Mouse (Mus musculus) megakaryocyte progenitor cell, adult 5-6 weeks (primary cell): ENCODE measurements around the gene Grin2a. TPM values are rescaled to one million over a fixed set of nuclear protein-coding genes. Genes with fewer than 3 reads are reported as not detected.

Experiments used
- ATAC-seq: replicated peaks from 2 replicates; pipeline ENCODE4 v1.8.0; 2016; ENCODE audit warnings: mild to moderate bottlenecking, moderate TSS enrichment, inconsistent platforms; ENCODE audit not compliant: poor library complexity
- total RNA-seq, 2 experiments: library from RNA; stranded (forward) in 1 of 2; stranded (reverse) in 1 of 2; fragments of 157-497, 149-512 nt in 1 of 2; fragments of 200-1000 nt in 1 of 2; gene quantifications; 2 replicates each; pipeline versions ENCODE4 v1.2.3 to v1.2.4; 2015 to 2017

The Grin2a gene
- total RNA-seq, 2 experiments from 2014 or later, result not detected

GRCm38 (mm10) chr16:9978173-9978572 is 17.2 kb downstream of the Grin2a start:
- ATAC-seq, result no peak

- no peak for ATAC-seq
These were observed 22.7 kb downstream of the Grin2a start for GRCm38 (mm10) chr16:9972705-9973104.

DNA sequence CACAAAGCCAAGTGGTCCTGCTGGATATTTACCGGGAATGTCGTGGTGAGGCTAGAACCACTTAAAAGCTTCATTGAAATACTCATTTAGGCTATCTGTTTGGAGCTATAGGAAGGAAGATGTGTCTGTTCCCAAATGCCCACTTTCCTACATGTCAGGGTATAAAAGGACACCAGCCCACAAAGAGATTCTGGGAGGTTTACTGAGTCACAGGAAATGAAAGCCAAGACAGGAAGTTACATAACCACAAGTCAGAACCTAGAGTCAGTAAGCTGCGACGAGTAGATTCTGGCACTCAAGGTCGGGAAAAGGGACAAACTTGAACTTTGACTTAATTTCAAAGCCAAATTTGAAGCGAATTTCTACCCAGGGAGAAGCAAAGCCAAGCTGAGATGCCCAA is 30.9 kb downstream of the Grin2a start:
- peak; percentile 76 for ATAC-seq

GRCm38 (mm10) chr16:9962482-9962881 is 32.9 kb downstream of the Grin2a start:
- no peak for ATAC-seq

DNA sequence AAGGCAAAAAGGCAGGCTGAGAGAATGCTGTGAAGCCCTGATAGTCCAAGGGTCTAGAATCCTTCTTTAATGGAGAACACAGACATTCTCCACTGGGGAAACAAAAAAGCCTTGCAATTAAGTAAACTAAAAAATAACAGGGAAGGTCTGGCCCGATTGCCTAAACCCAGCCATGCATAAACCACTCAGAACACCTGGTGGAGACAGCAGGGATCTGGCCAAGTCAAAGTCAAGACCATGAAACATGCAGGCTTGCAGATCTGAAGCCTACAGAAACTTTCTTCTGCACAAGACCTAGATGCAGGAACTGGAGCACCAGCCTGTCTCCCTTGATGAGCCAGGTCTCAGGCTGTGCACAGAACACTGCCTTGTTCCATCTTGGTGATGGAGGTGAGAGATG is 36.0 kb downstream of the Grin2a start:
- ATAC-seq, result no peak

DNA sequence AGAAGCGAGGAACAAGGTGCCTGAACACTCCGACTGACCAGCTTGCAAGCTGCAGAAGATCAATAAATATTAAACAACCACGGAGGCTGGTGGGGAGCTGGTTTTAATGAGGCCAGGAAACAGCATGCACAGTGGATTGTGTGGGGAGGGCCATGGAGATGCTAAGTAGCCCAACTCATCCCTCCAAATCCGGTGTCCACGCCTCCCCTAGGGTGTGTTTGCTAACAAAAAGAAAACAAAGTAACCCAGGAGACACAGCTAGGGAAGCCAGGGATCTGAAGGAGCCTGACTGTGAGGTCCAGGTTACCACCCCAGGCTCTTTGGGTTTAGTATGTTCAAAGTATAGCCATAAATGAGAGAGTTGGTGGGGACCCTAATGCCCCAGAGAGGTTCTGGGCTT is 41.1 kb downstream of the Grin2a start:
- no peak for ATAC-seq

GRCm38 (mm10) chr16:9953396-9953831 is 41.9 kb downstream of the Grin2a start:
- no peak for ATAC-seq

GRCm38 (mm10) chr16:9949250-9949649 is 46.1 kb downstream of the Grin2a start:
- no peak for ATAC-seq

DNA sequence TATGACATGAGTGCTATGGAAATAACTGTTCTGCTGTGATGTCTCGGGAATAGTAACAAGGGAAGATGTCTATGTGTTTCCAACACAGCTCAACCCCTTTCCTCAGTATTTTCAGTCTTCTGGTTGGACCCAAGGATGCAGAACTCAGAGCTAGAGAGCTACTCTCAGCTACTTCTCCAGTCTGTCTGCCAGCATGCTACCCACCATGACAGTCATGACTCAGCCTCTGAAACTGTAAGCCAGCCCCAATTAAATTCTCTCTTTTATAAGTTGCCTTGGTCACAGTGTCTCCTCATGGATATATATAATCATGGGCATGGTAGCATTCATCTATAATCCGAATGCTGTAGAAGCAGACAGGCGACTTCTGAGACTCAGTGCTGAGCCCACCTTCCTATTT is 47.9 kb downstream of the Grin2a start:
- ATAC-seq, result no peak

DNA sequence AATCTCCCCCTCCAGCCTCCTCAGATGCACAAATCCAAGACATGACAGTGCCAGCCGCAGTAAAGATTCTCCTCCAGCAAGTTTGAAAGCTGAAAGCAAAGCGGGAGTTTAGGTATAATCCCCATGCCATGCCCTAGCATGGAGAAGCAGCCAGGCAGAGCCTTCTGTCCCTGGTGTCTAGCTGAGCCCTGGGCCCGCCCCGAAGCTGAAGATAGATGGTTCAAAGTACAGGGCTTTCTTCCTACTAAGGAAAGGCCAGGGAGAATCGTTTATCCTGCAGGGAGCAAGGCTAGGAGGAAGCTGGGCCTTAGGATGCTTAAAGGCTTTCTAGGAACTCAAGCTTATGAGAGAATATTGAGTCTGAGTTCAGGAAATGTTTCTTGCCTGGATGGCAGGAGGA is 50.5 kb downstream of the Grin2a start:
- no peak for ATAC-seq

- no peak for ATAC-seq
These were observed 53.9 kb downstream of the Grin2a start for GRCm38 (mm10) chr16:9941306-9941930.

DNA sequence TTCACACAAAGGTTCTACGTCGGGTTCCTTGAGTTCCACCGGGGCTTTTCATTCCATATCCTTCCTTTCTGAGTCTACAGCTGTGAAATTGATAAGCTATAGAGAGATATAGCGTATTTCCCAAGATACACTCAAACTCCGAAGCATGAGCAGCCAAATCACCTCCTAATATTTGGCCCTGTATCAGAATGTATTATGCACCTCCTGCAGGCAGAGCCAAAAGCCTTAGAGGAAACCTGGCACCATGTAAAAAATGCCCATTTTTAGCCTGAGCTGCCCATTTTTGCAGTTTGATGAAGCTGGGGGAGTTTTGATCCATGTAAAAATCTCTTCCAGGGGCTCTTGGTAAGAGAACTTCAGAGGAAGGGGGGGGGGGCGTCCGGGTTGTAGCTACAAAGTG is 54.6 kb downstream of the Grin2a start:
- ATAC-seq, result no peak

- no peak for ATAC-seq
These were observed 84.7 kb downstream of the Grin2a start for GRCm38 (mm10) chr16:9910672-9911071.

GRCm38 (mm10) chr16:9909225-9909624 is 86.1 kb downstream of the Grin2a start:
- no peak for ATAC-seq

DNA sequence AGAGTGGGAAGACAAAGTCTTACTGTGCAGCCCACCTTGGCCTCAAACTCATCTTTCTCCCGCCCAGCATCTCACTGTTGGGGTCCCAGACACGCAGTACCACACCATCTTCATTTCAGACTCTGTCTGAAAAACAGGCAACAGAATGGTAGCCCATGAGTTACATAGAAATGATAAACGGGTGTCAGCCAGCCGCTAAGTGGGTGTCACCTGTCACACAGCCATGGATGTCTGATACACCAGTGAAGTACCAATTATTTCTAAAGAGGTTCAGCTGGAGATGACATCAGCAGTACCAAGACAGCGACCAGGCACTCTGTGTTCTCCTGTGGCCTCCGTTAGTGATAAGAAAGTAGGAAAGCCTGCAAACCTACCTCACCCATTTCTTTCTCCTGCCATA is 90.9 kb downstream of the Grin2a start:
- no peak for ATAC-seq

GRCm38 (mm10) chr16:9902680-9903463 is 92.5 kb downstream of the Grin2a start:
- no peak for ATAC-seq

DNA sequence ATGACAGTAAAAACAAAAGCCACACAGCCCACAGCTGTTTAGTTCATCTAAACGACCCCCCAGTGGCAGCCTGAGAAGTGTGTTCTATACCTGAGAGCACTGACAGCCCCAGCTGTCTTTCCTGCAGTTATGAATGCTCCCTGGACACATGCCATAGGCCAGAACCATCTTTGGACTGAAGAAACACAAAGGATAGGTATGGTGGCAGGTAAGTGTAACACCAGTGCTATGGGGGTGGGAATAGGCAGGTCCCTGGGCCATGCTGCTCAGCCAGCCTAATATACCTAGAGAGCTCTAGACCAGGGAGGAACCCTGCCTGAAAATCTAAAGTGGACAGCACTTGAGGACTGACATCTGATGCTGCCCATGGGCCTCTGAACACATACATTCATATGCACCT is 93.9 kb downstream of the Grin2a start:
- ATAC-seq, result no peak

DNA sequence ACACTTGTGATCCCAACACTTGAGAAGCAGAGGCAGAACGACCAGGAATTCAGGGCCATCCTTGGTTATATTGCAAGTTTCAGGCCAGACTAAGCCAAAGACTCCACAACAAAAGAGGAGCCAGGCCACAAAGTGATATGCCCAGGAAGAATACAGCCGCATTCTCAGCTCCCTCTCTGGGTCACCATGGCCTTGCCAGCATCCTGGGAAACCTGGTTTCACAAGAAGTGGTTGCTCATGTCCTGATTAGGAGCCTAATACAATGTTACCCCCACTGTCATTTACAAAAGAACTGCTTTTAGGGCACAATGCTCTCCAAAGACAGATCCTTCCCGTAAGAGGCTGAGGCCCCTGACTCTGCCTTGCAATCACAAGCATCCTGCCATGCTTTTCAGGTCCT is 94.4 kb downstream of the Grin2a start:
- ATAC-seq, result no peak

DNA sequence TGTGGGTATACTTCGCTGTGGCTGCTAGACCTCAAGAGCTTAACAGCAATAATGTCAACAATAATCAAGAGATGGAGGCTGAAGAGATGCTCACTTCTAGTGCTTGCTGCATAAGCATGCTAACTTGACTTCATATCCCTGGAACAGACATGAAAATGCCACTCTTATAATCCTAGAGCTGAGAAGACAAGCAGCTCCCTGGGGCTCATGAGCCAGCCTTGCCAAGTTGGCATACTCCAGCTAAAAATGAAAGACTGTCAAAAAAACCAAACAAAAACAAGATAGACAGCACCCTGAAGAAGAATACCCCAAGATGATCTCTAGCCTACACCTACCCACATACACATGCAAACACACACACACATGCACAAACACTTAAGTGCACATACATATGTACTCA is 95.2 kb downstream of the Grin2a start:
- no peak for ATAC-seq

GRCm38 (mm10) chr16:9899176-9899575 is 96.2 kb downstream of the Grin2a start:
- ATAC-seq, result no peak

DNA sequence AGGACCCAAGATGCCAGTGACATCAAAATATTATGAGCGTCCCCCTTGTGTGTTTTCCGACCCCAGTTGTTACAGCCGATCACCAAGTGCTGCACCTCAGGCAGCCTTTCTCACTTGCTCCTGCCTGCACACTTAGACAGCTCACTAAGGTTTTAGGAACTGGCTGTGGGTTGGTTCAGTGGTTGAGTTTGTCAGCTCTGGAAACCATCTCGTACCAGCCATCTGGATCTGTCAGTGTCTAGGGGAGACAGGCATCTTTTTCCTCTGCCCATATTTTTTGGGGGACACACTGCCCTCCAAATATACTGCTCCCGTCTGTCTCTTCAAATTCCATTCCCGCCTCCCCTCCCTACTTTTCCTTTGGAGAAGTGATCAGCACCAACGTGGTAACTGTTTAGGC is 99.8 kb downstream of the Grin2a start:
- ATAC-seq, result no peak

- ATAC-seq, result no peak
These were observed 109.2 kb downstream of the Grin2a start for GRCm38 (mm10) chr16:9886155-9886554.

DNA sequence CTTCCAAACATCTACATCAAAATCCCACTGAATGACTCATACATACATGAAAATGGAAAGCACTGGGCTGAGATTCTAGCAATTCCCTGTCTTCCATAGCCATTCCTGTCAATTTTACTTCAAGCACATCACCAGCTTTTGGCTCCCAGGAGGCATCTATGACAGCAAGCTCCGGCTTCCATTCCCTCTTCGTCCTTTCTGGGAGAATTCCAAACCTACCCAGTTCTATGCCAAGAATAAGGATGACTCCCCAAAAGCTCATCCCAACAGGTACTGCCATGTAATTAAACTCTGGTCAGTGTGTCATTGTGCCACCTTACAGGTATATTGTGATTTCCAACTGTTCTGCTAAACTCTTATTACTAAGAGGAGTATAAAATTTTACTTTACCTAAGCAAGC is 111.2 kb downstream of the Grin2a start:
- no peak for ATAC-seq
